Mouse (Mus musculus): ENCODE data around the gene Ampd2.

Ampd2 gene

GRCm38 (mm10) chr3:108069231-108069870 is 17.1 kb downstream of the Ampd2 start:
- in situ Hi-C loops (cut with MboI, MseI) = loop anchor here in 1 of 2 experiments (5.0 kb wide), 1 partner anchor 57 kb away; no protein-coding TSS in a partner anchor

DNA sequence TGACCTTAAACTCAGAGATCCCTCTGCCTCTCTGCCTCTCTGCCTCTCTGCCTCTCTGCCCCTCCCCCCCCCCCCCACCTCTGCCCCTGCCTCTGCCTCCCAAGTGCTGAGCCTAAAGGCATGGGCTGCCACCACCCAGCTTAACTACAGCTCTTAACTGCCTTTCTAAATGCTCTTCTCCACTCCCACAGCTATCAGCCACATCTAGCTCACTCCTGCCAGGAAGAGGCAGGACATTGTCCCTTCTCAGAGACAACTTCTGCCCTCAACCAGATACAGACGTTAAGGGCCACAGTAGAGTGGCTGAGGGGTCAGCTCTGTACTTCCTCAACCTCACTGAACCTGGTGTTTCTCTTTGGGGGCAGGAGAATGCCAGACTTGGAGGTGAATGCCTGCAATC is 17.6 kb downstream of the Ampd2 start:
- in situ Hi-C loops (cut with MboI, MseI) = loop anchor here in 1 of 2 experiments (5.0 kb wide), 1 partner anchor 57 kb away; no protein-coding TSS in a partner anchor

GRCm38 (mm10) chr3:108067370-108067934 is 19.0 kb downstream of the Ampd2 start:
- in situ Hi-C loops (cut with MboI, MseI) = loop anchor here in 1 of 2 experiments (5.0 kb wide), 1 partner anchor 55 kb away; no protein-coding TSS in a partner anchor

DNA sequence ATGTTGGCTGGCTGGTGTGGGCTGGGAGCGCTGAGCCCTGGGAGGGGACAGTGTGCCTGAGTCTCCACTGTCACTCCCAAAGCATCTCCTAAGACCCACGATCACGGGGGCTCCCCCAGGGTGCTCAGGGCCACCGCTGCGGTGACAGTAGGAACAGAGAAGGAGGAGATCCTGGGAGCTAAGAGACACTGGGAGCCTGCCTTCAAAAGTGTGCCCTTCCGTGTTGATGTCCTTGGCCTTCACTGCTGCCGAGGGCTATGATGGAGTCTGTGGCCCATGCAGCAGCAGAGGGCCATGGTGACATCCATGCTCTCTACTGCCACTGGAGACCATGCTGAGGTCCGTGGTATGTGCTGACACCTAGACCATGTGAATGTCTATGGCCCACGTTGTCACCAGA is 20.9 kb downstream of the Ampd2 start:
- in situ Hi-C loops (cut with MboI, MseI) = loop anchor here in 1 of 2 experiments (5.0 kb wide), 1 partner anchor 53 kb away; no protein-coding TSS in a partner anchor

GRCm38 (mm10) chr3:108064672-108065071 is 21.8 kb downstream of the Ampd2 start:
- in situ Hi-C loops (cut with MboI, MseI) = loop anchor here in 1 of 2 experiments (5.0 kb wide), 1 partner anchor 52 kb away; no protein-coding TSS in a partner anchor

DNA sequence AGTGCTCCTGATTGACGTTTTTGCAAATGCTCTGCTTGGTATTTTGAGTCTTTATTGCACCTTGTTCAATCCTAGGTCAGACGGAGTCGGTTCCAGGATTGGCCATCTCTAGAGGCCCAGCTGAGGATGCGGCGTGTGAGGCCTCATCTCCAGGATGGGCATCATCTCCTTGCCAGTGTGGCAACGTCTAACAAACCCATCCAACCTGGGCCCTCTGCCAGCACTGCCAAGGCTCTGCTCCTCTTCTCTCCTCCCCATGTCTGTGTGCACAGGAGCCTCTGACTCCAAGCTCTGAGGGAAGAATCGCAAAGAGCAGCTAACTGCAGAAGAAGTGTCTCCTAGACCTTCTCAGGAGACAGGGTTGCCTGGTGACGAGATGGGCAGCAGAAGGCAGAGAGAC is 23.8 kb downstream of the Ampd2 start:
- in situ Hi-C loops (cut with MboI, MseI) = no loop called here

DNA sequence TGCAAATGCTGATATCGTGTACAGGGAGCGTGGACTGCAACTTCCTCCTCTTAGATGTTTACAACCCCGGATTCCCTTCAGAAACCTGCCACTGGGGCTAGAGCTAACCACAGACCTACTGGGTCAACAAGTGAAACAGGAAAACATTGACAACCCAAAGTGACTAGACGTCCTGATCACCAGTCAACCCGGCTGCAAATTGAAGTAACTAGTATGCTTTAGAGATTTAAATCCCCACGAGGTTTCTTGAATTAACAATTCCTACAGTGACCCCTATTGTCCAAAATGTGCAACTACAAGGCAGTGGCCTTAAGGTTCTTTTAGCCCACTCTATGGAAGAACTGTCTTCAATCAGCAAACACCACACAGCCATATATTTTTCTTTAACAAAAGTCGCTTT is 25.0 kb downstream of the Ampd2 start:
- in situ Hi-C loops (cut with MboI, MseI) = no loop called here

DNA sequence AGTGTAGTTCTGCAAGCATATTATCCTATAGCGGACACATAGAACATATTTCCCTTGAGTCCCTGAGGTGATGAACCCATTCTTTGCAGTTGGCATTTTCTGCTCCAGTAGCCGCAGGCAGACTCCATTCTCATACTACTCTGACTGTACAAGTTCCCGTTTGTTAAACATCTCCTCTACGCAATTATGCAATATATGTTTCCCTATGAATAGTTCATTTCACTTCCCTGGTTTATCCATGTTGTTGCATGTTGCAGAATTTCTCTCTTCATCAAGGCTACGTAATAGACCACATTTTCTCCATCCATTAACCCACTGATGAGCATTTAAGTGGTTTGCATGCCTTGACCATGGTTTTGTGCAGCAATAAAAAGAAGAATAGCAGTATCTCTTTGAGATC is 36.0 kb downstream of the Ampd2 start:
- in situ Hi-C loops (cut with MboI, MseI) = no loop called here

DNA sequence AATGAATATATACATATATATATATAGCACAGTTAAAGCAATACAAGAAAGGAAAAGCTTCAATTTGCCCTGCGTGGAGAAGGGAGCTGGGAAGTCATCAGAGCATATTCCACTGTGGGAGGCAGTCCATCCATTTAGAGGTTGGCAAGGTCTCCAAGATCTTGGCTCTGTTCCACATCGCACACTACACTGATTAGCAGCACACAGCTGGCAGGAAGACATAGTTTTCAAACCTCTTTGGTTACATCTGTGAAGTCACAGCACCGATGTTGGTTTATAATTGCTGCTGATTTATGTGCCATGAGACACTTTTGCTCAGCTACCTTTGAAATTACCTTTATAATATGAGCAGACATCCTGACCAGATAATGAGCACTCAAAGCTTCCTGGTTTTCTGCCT is 38.1 kb downstream of the Ampd2 start:
- in situ Hi-C loops (cut with MboI, MseI) = no loop called here

GRCm38 (mm10) chr3:108046944-108047655 is 39.4 kb downstream of the Ampd2 start:
- in situ Hi-C loops (cut with MboI, MseI) = no loop called here

- in situ Hi-C loops (cut with MboI, MseI) = no loop called here
Measured at GRCm38 (mm10) chr3:108044394-108045140, 41.9 kb downstream of the Ampd2 start, which contains the start of gene Gstm4. Gene Gstm4 (minus strand): TSS chr3:108044894.

GRCm38 (mm10) chr3:108033156-108033555 is 53.3 kb downstream of the Ampd2 start:
- in situ Hi-C loops (cut with MboI, MseI) = no loop called here

DNA sequence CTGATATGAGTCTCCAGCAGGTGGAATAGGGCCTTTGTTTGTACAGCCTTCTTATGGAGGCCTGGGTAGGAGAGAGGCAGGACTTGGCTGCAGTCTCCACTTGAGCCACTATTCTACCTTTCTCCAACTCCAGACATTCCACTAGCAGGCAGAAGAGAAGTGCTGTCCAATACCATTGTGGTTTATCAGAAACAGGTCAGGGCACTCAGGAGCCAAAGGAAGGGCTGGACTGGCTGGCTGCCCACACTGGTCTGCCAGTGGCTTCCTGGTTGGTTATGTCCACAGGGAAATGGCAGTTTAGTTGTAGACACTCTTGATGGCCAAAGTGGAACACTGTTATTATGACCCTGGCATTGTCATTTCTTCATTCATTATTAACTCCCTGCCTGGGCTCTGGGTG is 54.3 kb downstream of the Ampd2 start:
- in situ Hi-C loops (cut with MboI, MseI) = no loop called here

DNA sequence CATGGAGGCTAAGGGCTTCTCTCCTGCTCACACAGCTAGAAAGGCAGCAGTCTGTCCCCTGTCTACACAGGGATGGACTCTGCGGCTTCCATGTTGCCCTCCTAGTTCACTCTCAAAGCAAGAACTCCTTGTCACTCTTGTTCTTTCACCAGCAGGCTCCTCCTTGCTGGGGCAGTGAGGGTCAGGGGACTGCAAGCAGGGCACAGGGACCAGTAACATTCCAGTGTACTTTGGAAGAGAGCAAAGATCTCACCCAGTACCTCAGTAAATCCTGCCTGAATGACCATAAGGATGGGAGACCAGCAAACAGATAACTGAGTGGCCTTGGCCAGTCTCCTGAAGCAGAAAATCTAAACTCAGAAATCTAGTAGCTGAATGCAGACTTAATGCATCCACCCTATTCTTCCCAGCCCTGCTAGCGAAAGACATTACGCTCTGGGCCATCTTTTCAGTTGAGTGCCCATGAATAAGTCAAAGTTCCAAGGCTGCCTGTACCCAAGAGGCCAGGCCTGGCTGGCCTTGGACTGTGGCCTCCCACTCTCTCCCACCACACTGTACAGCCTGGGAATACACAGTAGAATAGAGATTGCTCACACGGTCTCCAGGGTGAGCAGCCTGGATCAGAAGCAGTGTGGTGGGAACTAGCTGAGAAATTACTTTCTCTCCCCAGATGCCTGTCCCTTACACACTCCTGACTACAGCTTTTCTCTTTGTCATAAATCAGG is 57.6 kb downstream of the Ampd2 start:
- in situ Hi-C loops (cut with MboI, MseI) = no loop called here

- in situ Hi-C loops (cut with MboI, MseI) = no loop called here
Measured at GRCm38 (mm10) chr3:108026597-108026996, 59.9 kb downstream of the Ampd2 start.

DNA sequence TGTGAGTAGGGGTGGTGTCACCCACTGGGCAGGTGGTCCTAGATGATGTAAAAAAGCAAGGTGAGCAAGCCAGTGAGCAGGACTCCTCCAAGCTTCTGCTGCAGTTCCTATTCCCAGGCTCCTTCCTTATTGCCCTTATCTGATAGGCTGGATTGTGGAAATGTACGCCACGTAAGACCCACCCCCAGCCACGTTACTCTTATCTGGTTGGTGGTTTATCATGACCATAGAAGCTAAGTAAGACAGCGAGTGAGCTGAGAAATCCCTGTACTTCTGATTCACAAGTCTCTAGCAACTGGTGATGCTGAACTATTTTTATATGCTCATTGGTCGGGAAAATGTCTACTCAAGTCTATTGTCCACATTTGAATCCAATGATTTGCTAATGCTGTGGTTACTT is 60.4 kb downstream of the Ampd2 start:
- in situ Hi-C loops (cut with MboI, MseI) = no loop called here

- in situ Hi-C loops (cut with MboI, MseI) = no loop called here
Measured at GRCm38 (mm10) chr3:108025318-108025717, 61.1 kb downstream of the Ampd2 start.
